Mouse (Mus musculus): ENCODE data around the gene Nme8. TPM values are rescaled to one million over a fixed set of nuclear protein-coding genes. Genes with fewer than 3 reads are reported as not detected.

The Nme8 gene
- not detected in 2 replicates for polyA plus RNA-seq (2012; rRNA removed)

DNA sequence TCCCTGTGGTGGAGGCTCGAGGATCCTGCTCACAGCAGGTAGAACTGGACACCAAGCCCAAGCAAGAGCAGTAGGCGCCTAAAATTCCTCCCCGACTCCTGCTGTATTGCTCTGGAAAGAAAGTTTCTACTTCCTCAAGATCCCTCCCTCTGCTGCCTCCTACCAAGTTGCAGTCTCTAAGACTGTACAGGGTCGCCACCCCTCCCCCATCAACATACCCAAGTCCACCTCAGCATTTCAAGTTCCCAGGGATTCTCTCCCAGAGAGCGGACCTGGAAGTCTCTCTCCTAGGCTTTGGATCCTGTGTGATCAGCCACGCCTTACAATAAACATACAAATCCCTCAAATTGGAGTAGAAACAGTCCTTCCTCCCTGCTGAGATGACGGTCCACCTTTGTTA, at the start of gene Nme8:
Gene Nme8, minus strand, starts transcription at position 5 of the 400 bp plus-strand sequence.
- DNase-seq (ENCODE audit: low spot score), result no peak

DNA sequence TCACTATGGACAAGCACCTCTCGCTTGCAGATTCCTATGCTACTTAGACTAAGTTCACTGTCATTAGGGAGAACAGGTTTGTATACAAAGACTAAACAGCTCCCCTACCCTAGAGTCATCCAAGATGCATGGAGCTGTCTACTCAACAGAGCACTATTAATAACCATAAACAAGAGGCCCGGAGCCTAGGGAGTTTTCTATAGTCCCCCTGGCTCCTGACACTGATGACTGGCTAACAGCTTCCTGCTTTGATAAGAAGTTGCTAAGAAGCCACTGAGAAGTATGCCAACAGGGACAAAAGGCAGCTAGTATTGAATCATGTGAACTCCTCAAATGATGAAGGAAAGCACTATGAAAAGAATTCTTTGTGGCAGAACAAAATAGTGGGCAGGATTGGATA, 48.1 kb upstream of the Nme8 start:
- DNase-seq (ENCODE audit: low spot score), result no peak

DNA sequence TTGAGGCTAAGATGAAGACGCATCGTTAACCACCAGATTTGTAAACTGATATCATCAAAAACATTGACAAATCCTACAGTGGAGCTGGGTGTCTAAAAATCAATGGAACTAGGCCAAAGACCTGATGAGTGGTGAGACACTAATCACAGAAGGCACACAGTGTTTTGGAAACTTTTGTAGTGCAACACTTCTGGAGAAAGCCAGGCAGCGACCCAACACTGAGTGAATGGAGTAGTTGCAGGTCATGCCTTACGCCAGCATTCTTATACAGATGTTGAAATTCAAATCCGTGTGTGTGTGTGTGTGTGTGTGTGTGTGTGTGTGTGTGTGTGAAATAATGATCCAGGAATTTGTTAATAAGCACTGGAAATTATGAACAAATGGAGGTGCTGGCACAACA, 46.9 kb upstream of the Nme8 start:
- no peak for DNase-seq (ENCODE audit: low spot score)

DNA sequence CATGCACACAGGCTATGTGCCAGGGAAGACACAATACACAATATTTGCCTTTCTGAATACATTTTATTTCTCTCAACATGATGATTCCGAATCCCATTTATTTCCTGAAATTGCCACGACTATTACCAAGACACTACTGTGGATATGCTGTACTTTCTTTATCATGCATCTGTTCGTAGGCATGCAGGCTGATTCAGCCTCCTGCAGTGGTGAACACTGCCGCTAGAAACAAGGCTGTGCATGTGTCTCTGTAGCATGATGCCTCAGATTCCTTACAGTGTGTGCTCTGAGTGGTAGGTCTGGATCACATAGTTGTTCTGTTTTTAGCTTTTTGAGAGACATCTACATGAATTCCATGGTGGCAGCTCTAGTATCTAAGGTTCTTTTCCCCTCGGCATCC, 37.0 kb upstream of the Nme8 start:
- no peak for DNase-seq (ENCODE audit: low spot score)

DNA sequence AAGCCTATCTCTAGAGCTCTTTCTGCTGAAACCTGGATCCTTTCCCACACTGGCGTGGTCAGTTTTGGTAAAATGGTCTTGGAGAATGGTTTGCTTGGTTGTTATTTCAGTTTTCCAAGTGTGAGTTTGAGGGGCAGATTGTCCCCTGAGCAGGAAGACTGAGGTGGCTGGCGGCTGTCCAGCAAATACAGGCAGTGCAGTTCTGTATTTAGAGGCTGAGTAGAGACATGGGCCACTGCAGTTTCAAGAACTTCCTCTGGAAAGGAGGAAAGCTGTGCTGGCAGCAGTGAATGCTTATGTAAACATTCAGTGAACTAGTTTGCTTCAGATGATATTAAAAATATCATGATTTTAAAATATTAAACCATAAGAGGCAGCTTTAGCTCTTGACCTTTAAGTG, 33.2 kb upstream of the Nme8 start:
- no peak for DNase-seq (ENCODE audit: low spot score)

DNA sequence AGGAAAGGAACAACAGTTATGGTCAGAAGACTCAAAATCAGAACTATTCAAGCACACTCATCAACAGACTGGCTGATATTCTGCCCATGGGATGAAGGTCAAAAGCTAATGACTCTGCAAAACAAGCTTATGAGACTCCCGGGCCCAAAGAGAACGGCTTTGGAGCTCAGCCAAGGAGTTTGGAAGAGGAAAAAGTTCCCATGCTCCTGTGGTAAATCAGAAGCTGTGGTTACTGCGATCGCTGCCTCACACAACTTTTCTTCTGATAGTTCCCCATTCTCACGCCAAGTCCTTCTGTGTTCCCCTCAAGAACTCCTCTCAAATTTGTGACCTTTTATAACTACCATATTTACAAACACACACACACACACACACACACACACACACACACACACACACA, 21.4 kb upstream of the Nme8 start:
- no peak for DNase-seq (ENCODE audit: low spot score)

DNA sequence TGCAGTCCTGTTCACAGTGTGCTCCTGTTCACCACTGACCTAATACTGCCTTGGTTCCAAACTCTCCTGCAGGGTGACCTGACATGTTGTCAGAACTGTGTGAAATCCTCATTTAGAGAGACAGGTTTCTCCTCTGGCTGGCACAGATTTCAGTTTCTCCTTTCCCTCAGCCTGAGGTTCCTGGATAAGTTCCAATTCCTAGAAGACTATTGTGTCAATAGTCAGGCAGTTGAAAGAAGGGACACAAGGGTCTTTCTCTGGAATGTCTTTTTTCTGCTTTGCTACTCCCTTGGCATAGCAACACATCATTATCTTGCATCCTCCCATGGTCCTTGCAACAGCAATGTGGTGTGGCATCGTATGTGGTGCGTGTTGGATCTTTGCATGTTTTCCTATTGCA, 19.6 kb upstream of the Nme8 start:
- DNase-seq (ENCODE audit: low spot score), result no peak

DNA sequence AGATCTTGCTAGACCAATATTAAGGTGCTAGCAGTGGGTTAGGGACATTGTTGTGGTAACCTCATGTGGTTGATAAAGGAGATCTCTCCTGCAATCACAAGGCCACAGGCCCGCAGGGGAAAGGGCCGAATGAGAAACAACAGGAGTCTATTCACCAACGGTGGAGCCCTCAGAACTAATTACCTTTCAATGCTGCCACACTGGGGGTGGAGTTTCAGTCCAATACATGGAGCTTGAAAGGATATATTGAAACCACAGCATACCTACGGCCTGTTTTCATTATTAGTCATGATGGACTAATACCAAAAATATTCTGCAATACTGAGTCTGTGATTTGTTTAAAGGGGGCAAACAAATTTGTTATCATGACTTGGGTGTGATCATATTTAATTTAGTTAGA, 6.2 kb upstream of the Nme8 start:
- no peak for DNase-seq (ENCODE audit: low spot score)

DNA sequence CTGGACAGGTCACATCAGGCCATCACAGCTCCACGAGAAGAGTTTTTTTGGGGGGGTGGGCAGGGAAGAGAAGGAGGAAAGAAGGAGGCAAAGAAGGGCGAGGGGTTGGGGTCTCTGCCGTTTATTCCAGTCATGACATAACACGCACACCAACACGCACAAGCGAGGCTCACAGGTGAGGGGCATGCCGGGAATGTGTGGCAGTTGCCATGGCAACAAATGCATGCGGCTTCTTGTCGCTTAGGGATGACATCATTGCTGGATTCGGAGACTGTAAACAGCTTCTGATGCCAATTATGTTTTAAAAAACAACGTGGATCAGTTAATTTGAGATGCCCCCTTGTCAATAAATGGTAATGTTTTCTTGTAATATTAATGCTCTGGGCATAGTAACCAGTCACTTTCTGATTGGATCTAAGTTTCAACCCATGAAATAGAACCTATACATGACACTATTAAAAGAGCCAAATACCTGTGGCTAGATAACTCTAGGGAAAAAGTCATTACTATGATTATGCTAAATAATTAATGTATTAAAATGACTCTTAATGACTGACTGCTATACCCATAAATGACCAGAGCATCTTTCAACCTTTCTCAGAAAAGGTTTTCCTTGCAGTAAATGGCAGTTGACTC, 4.0 kb upstream of the Nme8 start:
- DNase-seq (ENCODE audit: low spot score), result no peak

DNA sequence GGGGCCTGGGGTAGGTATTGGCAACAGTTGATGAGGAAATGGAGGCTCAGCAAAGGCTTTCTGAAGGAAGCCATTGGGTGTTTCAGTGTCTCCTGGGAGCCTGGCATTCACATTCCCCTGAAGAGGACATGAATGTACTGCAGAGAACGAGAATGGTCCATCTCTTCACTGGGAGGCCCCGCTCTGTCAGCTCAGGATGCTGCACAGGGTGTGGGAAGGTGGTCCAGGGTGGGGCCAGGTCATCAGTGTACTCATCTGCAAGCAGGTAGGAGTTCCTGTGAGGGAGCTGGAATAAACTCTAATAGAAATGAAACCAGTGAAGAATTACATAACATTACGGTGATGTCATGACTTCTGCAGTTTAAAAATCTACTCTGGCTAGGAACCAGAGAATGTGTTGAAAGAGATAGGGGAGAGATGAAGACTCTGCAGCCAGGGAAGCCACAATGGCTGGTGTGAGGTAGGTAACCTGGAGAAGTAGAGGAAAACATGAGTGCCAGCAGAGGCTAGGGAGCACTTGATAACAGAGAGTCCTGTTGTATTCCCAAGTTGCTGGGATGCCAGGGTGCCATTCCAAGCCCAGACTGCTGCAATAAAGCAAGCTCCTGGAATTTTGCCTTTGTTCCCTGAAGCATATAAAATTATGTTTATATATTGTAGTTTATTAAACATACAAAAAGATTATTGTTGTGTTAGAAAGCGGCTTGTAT, 3.3 kb upstream of the Nme8 start:
- no peak for DNase-seq (ENCODE audit: low spot score)

DNA sequence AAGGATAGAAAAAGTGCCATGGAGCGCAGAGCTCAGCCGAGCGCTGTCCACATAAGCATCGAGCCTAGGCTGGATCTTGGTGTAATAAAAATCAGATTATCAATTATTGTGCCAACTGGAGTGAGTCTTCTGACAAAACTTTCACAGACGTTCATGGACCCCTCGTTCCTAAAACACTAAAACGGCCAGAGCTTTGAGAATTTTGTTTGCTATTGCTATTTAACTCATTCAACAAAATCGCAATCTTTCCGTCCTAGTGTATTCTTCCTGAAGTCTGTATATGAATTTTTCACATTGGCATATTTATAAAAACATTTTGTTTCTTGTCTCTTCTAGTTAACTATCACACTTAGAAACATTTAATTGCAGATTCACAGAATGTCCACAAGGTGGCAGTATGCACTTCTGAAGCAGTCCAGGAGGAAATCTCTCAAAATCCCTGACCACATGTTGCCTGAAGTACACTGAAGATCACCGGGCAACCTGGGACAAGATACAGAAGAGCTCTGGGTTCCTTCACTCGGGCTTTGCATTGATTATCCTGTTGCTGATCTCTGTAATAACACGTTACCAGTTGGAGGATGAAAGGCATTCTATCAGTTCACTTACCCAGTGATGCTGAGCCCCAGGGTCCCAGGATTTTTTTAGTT, 1.1 kb upstream of the Nme8 start:
- DNase-seq (ENCODE audit: low spot score), result no peak

DNA sequence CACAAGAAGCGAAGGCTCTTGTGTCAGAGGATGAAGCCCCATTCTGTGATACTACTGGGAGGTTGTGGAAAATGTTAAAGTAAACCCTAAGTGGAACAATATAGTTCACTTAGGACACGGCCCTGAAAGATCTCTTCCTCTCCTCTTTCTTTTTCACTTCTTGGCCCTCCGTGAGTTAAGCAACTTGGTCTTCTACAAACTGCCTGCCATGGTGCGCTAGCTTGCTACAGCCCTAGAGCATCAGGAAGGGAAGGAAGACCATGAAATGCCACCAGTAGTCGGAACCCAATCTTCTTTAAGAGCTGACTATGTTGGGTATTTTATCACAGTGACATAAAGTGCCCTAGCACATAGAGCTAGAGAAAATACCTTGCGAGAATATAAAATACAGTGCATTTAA, 7.2 kb downstream of the Nme8 start:
- DNase-seq (ENCODE audit: low spot score), result no peak

DNA sequence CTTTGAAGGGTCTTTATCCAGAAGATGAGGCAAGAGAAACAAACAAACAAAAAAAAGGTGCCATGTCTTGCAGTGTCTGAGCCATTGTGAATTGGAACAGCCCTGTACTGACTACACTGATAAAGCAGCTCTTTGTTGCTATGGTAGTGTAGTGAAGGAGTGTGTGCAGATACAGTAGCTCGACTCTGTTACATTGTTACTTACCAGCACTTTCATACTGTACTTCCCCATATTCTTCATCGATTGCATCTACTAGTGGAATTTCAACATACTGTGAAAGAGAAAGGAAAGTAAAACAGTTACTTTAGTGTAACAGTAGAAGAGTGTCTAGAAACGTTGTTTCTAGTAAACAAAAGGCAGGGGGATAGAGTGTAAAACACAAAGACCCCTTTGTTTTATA, 7.6 kb downstream of the Nme8 start:
- no peak for DNase-seq (ENCODE audit: low spot score)

DNA sequence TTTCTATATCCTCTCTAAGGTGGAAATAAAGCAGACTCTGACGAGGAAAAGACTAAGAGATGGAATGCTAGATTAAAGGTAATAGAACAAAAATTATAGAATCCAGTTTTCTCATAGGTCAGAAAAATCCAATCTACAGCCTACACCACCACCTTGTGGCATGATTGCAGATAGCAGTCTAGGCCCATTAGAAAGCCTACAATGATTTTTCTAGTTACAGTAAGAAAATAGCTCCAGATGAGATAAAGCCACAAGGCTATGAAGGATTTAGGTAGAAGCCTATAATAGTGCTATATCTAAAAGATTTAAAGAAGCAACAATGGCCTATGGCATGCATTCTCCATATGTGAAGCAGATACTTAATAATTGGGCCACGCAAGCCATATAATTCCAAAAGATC, 13.6 kb downstream of the Nme8 start:
- DNase-seq (ENCODE audit: low spot score), result no peak

DNA sequence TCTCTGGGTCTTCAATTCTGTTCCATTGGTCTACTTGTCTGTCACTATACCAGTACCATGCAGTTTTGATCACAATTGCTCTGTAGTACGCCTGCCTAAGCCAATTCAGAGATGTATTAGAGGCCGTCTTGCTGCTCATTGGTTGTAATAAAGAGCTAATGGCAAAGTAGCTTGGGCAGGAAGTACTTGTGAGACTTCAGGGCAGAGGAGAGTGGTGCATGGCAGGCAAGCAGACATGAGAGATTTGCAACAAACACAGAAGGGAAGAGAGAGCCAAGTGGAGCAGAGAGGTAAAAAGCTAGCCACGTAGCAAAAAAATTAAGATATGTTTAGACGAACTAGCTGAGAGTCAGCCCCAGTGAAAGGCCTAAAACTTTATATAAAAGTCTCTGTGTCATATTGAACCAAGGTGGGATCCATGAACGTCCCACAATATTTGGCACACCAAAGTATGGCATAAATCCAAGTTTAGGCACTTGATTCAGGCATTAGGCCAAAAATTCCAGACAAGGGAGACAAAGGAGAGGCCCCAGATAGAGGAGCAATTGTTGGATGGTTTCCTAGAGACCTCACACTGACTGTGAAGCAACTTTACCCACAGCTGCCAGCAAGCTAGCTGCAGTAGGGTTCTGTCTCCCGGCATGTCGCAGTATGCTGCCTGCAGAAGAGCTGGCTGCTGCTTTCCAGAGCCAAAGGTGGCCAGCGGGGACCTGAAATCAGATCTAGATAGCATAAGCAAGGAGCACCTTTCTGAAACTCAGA, 14.5 kb downstream of the Nme8 start:
- no peak for DNase-seq (ENCODE audit: low spot score)

DNA sequence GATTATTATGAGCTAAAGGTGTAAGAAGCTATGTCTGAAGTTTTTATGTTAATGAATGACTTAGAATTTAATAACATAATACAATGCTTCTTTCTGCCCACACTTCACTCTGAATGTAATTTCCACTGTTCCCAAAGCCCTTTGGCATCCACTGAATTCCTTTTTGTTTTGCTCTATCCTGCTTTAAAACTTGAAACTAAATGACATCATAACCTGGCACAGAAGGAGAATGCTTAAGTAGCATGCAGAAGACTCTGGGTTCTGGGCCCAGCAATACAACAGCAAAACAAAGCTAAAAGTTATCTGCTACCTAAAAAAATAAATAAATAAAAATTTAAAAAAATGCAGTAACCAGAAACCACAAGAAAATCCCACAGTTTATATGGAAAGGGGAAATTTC, 23.0 kb downstream of the Nme8 start:
- no peak for DNase-seq (ENCODE audit: low spot score)

DNA sequence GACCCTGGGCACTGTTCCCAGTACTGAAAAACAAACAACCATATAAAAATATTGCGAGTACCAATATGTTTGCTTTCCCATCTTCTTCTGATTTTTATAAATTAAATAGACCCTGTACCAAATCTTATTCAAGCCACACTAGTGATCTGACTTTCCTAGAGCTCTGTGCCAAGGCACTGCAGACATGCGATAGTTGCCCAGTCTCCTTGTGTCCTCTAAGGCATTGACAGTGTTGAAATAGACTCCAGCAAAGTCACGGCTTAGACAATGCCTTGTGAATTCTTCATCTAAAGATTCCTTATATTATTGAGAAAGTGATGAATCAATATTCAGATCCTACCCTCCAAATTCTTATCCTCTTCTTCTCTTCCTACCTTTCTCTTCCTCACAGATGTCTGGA, 23.6 kb downstream of the Nme8 start:
- no peak for DNase-seq (ENCODE audit: low spot score)

DNA sequence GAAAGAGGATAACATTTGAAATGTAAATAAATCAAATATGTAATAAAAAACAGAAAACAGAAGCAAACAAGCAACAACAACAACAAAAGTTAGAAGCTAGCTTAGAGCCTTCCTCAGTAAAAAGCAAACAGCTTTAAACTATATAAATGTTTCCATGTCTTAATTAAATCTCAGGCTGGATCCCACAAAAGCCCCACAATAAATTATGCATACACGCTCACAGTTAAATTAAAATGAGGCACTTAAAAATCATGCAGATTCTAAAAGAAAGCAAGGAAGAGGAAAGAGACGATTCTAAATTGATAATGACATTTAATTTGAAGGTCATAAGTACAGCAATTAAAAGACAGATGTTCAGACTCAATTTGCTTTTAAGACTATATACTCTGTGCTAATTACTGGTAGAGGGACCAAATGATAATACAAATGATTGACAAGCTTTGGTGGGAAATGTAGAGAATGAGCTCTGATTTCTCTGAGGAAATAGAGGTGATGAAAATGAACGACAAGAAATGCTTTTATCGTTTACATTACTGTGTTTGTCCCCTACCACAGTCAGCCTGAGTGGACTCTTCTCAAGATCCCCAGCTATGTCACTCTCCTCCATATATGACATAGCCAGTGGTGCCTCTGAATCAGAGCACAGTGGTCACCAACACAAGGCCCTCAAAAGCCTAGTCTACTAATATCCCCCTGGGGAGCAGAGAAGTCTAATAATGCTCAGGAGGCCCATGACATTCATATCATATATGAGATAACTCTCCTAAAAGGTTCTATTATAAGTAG, 29.0 kb downstream of the Nme8 start:
- DNase-seq (ENCODE audit: low spot score), result no peak

DNA sequence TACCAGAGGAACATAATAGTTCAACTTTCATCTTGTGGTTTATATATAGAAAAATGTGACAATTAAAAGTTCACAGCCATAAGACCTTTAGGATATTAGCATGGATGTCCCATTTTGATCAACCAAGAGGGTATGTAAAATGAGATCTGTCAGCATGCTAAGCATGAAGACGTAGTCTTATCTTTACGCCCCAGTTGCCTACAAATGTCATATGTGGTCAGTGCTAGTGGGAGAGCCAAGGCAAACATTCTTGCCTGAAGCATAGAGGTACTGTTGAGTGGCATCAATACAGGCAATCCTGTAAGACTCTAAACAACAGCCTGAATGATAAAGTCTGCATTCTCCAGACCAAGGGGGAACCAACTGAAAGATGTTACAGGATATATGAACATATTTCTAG, 45.2 kb downstream of the Nme8 start:
- DNase-seq (ENCODE audit: low spot score), result no peak

DNA sequence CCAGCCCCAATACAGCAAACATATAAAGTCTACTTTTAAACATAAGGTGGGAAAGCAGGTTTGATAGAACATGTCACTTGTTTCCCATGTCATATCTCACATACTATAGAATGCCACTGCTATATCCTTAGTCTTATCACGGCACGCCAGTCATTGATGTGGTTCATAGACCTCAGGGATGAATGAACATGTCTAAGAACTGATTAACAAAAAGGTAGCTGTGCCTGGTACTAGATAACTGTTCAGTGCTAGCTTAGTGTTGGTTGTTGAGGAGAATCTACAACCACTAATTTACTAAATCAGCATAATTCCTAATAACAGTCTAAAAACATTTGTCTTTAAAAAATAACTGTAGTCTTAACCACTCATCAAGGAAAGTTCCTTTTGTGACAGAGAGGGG, 47.8 kb downstream of the Nme8 start:
- DNase-seq (ENCODE audit: low spot score), result no peak

DNA sequence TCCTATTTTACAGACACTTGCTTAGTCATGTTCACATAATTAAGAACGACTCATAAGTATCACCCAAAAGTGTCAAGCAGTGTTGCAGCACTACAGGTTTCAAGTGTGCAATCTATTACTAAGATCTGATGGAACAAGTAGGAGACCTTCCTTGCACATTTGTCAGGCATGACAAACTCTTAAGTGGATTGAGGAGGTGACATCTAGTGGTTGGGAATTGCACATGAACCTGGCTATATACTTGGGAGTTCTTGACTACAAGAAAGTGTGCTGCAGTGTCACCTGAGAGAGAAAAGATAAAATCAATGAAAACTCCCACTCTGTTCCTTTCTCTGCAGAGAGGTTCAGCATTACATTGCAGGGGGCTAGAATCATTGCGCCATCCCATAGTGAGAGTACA, 53.4 kb downstream of the Nme8 start:
- DNase-seq (ENCODE audit: low spot score), result no peak

DNA sequence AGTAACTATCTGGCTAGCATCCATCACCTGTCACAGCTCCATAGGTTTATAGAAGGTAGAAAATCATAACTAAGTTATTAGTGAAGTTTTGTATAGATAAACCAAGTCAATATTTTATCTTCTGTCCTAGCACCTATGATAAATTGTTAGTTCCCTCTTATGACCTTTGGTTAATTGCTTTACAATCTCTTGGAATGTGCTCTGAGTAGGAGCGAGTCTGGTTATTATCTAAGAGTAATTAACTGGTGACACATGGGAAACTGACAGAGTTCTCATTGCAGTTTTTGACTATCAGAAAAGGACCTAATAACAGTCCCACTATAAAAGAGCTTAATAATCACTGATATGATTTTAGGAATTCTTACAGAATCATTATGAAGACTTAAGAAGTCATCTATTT, 54.1 kb downstream of the Nme8 start:
- no peak for DNase-seq (ENCODE audit: low spot score)

All from urinary bladder, adult 2 months (tissue).